ENCODE assay signal across 18 mouse cellular contexts in the genomic region with DNA sequence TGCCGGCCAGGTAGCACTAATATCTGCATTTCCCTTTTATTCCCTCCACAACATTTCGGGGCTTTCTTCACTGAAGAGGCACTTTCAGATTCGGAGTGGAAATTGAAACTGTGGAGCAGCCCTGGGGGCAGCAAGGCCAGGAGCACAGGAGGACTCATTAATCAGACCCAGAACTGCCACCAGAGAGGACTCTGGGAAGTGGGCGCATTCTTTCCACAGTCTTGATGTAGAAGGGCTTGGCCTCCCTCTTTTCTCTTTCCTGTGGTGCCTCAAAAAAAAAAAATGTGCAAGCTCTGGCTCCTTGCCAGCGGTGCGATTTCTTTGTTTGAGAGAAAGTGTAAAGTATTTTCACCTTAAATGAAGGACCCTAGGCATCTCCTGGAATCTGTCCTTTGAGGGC.
A peak's percentile ranks its signal among the peaks of the same experiment; 100 is the strongest.
DNase-seq lines count a peak whose midpoint lies in the region; ATAC-seq and TF ChIP-seq lines count a peak whose summit lies in the region.
"Had no signal": no experiment of that assay in that cellular context is flagged by ENCODE, and none has a peak within 500 bp of the region (broad histone marks: within the 10 kb centered on the region; RNA-seq: fewer than 3 reads in every experiment).

No protein-coding gene starts in this region.

- H3K9me3 ChIP-seq in lung, embryonic 14.5 days (ENCODE audit: low read depth, low read length), result no peaks in the 10 kb centered on the region
- H3K9me3 ChIP-seq in lung, postnatal 0 days (ENCODE audit: low read length), result no peaks in the 10 kb centered on the region
- H3K9me3 ChIP-seq: embryonic facial prominence, embryonic 13.5 days; forebrain, embryonic 10.5 days; G1E had no signal

- no peak for TF ChIP-seq EP300 in lung, postnatal 0 days (IDR thresholded peaks at IDR 0.05)

- ATAC-seq in lung, embryonic 14.5 days (ENCODE audit: insufficient read depth), result peak; percentile 68; the same call in 1 of the 2 replicates
- ATAC-seq in lung, postnatal 0 days, result no peak
- ATAC-seq: hindbrain, embryonic 16.5 days had no signal

- H3K4me2 ChIP-seq in lung, embryonic 14.5 days, result no peak overlapping the region
- H3K4me2 ChIP-seq in lung, postnatal 0 days (replicated peaks; ENCODE audit: low read depth, low read length), result no peak overlapping the region; the same call in 1 of the 2 replicates
- H3K4me2 ChIP-seq: embryonic facial prominence, embryonic 13.5 days had no signal

- 50% methylated on average over 6 of the region's 6 CpGs for WGBS in lung, embryonic 14.5 days
- 40% methylated on average over 6 of the region's 6 CpGs for WGBS in lung, postnatal 0 days

- H3K4me3 ChIP-seq in lung, embryonic 14.5 days (ENCODE audit: low read depth, low read length), result no peak overlapping the region
- no peak overlapping the region for H3K4me3 ChIP-seq in lung, postnatal 0 days (ENCODE audit: low read depth, low read length)
- H3K4me3 ChIP-seq: embryonic facial prominence, embryonic 13.5 days; forebrain, embryonic 10.5 days; megakaryocyte, embryonic 14.5 days; myocyte had no signal

- TF ChIP-seq CTCF in lung, embryonic 14.5 days (IDR thresholded peaks at IDR 0.05; ENCODE audit: low read depth), result no peak
- no peak for TF ChIP-seq CTCF in lung, postnatal 0 days (IDR thresholded peaks at IDR 0.05)

- DNase-seq in heart, adult 11 months, result peak; percentile 87
- DNase-seq in heart, adult 9 months (ENCODE audit: low spot score in 2 of 2), result no peak
- peak; percentile 65 for DNase-seq in lung, embryonic 14.5 days
- no peak for DNase-seq in lung, postnatal 0 days (ENCODE audit: low spot score)
- DNase-seq in ZHBTc4 (ENCODE audit: low read depth, low spot score), result peak; percentile 7
- DNase-seq in forelimb bud, embryonic 11.5 days (ENCODE audit: low read depth, low spot score), result peak; percentile 54
- DNase-seq in left cerebral cortex, postnatal 10 days (ENCODE audit: extremely low spot score in 1 of 2, low spot score in 2 of 2), result no peak
- no peak for DNase-seq in ovary, postnatal 10 days (ENCODE audit: low spot score)
- DNase-seq: cerebellum, postnatal 14 days; left cerebral cortex, postnatal 4 days; lung, adult 18-20 months had no signal

- H3K4me1 ChIP-seq in lung, embryonic 14.5 days (ENCODE audit: insufficient read depth), result 0 out of 2 replicates have a peak, but pooled peaks cover 3% of the 10 kb centered on the region
- H3K4me1 ChIP-seq in lung, postnatal 0 days (ENCODE audit: insufficient read depth, low read depth, low read length), result no peaks in the 10 kb centered on the region
- H3K4me1 ChIP-seq: forebrain, embryonic 10.5 days; megakaryocyte, embryonic 14.5 days had no signal

- H3K36me3 ChIP-seq in lung, embryonic 14.5 days (ENCODE audit: insufficient read depth), result no peaks in the 10 kb centered on the region
- no peaks in the 10 kb centered on the region for H3K36me3 ChIP-seq in lung, postnatal 0 days (ENCODE audit: insufficient read depth, low read length)
- H3K36me3 ChIP-seq: embryonic facial prominence, embryonic 13.5 days; forebrain, embryonic 10.5 days; G1E had no signal

- H3K27ac ChIP-seq in lung, embryonic 14.5 days (ENCODE audit: low read depth), result no peak overlapping the region; the same call in 1 of the 2 replicates
- no peak overlapping the region for H3K27ac ChIP-seq in lung, postnatal 0 days (ENCODE audit: low read length)
- H3K27ac ChIP-seq: embryonic facial prominence, embryonic 13.5 days; forebrain, embryonic 10.5 days; kidney, postnatal 0 days had no signal

- H3K27me3 ChIP-seq in lung, embryonic 14.5 days (ENCODE audit: insufficient read depth, low read length), result no peaks in the 10 kb centered on the region
- H3K27me3 ChIP-seq in lung, postnatal 0 days (replicated peaks; ENCODE audit: insufficient read depth, low read length), result no peaks in the 10 kb centered on the region
- H3K27me3 ChIP-seq: embryonic facial prominence, embryonic 13.5 days; megakaryocyte, embryonic 14.5 days had no signal

- intact Hi-C loops in left cerebral cortex, postnatal 10 days (cut with DNase I), result no loop called here

- H3K9ac ChIP-seq in lung, embryonic 14.5 days, result no peak overlapping the region
- no peak overlapping the region for H3K9ac ChIP-seq in lung, postnatal 0 days (replicated peaks; ENCODE audit: low read depth)
- H3K9ac ChIP-seq: embryonic facial prominence, embryonic 13.5 days had no signal

Comparison
In these comparisons a context has a peak if more than half of its experiments do, and no peak if none do; other contexts are left out.
1. DNase-seq: peak in heart, adult 11 months (single experiment), lung, embryonic 14.5 days (single experiment), ZHBTc4 (single experiment) and forelimb bud, embryonic 11.5 days (single experiment); none in heart, adult 9 months (0 of 2), lung, postnatal 0 days (single experiment), left cerebral cortex, postnatal 10 days (0 of 2) and ovary, postnatal 10 days (single experiment).